Mouse (Mus musculus) myocyte (in vitro differentiated cells): Measurements from ENCODE around the gene Ascc1. TPM values are rescaled to one million over a fixed set of nuclear protein-coding genes. Genes with fewer than 3 reads are reported as not detected.
"Not testable (repeated sequence)": the region's sequence is repeated elsewhere in the genome, so short reads cannot be mapped to it uniquely, and the experiment has no call there.

Source experiments
- H3K27me3 ChIP-seq: one replicate; pipeline ENCODE4 v1.6.1; 2011; ENCODE audit not compliant: control insufficient read depth, insufficient read depth, insufficient read length
- H3K36me3 ChIP-seq: one replicate; pipeline ENCODE4 v1.6.1; 2011; ENCODE audit not compliant: control insufficient read depth, insufficient read depth
- H3K4me2 ChIP-seq: one replicate; pipeline ENCODE4 v1.6.1; 2011; ENCODE audit warnings: low read depth, control low read depth
- H3K4me3 ChIP-seq: one replicate; pipeline ENCODE4 v1.5.1; 2011; ENCODE audit warnings: mild to moderate bottlenecking, control low read depth, moderate library complexity
- H3K79me2 ChIP-seq: one replicate; pipeline ENCODE4 v1.6.1; 2011; ENCODE audit not compliant: control insufficient read depth, insufficient read depth
- H3ac ChIP-seq: one replicate; pipeline ENCODE4 v1.6.1; 2011; ENCODE audit not compliant: control insufficient read depth, insufficient read length
- CEBPB ChIP-seq: IDR thresholded peaks from 2 replicates; pipeline ENCODE4 v1.6.1; 2011; ENCODE audit warnings: mild to moderate bottlenecking, moderate library complexity; ENCODE audit not compliant: poor library complexity, insufficient read depth, severe bottlenecking
- E2F4 ChIP-seq: IDR thresholded peaks from one replicate; pipeline ENCODE4 v1.6.1; 2011; ENCODE audit warnings: mild to moderate bottlenecking, control low read depth, moderate library complexity; ENCODE audit not compliant: insufficient read depth
- MAX ChIP-seq: IDR thresholded peaks from one replicate; pipeline ENCODE4 v1.6.1; 2011; ENCODE audit warnings: low read depth, mild to moderate bottlenecking, control low read depth
- MYOD1 ChIP-seq, 3 experiments: IDR thresholded peaks; one replicate each; pipeline ENCODE4 v1.6.1; 2011; ENCODE audit warnings: control low read depth in 2 of 3, low read depth in 2 of 3, mild to moderate bottlenecking in 2 of 3, moderate library complexity in 1 of 3; ENCODE audit not compliant: insufficient read length in 2 of 3, control insufficient read depth in 1 of 3
- MYOG ChIP-seq, 3 experiments: IDR thresholded peaks; one replicate each; pipeline ENCODE4 v1.6.1; 2011; ENCODE audit warnings: control low read depth in 2 of 3, low read depth in 2 of 3, mild to moderate bottlenecking in 2 of 3; ENCODE audit not compliant: insufficient read length in 2 of 3, control insufficient read depth in 1 of 3, insufficient read depth in 1 of 3
- POLR2A ChIP-seq: IDR thresholded peaks from one replicate; pipeline ENCODE4 v1.6.1; 2011; ENCODE audit warnings: low read depth, mild to moderate bottlenecking, control low read depth, moderate library complexity; ENCODE audit not compliant: insufficient read length
- POLR2AphosphoS2 ChIP-seq: IDR thresholded peaks from one replicate; pipeline ENCODE4 v1.6.1; 2011; ENCODE audit warnings: low read depth, control low read depth; ENCODE audit not compliant: insufficient read length
- REST ChIP-seq: IDR thresholded peaks from one replicate; pipeline ENCODE4 v1.6.1; 2011; ENCODE audit warnings: mild to moderate bottlenecking, control low read depth, moderate library complexity; ENCODE audit not compliant: insufficient read depth, insufficient read length
- SRF ChIP-seq: IDR thresholded peaks from one replicate; pipeline ENCODE4 v1.6.1; 2011; ENCODE audit warnings: low read depth; ENCODE audit not compliant: control insufficient read depth, insufficient read length
- TCF12 ChIP-seq: IDR thresholded peaks from one replicate; pipeline ENCODE4 v1.6.1; 2011; ENCODE audit warnings: mild to moderate bottlenecking, control low read depth; ENCODE audit not compliant: poor library complexity, insufficient read depth, severe bottlenecking
- TCF3 ChIP-seq: IDR thresholded peaks from one replicate; pipeline ENCODE4 v1.6.1; 2011; ENCODE audit warnings: low read depth, control low read depth; ENCODE audit not compliant: insufficient read length
- USF1 ChIP-seq: IDR thresholded peaks from one replicate; pipeline ENCODE4 v1.6.1; 2011; ENCODE audit warnings: low read depth, mild to moderate bottlenecking, control low read depth, moderate library complexity
- polyA plus RNA-seq: library from polyadenylated mRNA; unstranded; fragments of >200 nt; fragmentation: generic; extraction: Trizol; gene quantifications from one replicate; pipeline ENCODE4 v1.2.1, GENCODE M21; 2012; ENCODE audit warnings: missing spikeins

Ascc1 gene
- polyA plus RNA-seq, 1 experiment: 36.7 TPM

GRCm38 (mm10) chr10:59982379-59982873 is 20.2 kb upstream of the Ascc1 start:
- peaks cover 22% of the 10 kb centered on the region for H3K36me3 ChIP-seq
- H3ac ChIP-seq: no peak overlapping the region

GRCm38 (mm10) chr10:59988036-59988435 is 14.6 kb upstream of the Ascc1 start:
- no peaks in the 10 kb centered on the region for H3K27me3 ChIP-seq
- H3K36me3 ChIP-seq: peaks cover 45% of the 10 kb centered on the region
- H3K4me2 ChIP-seq: no peak overlapping the region
- H3K4me3 ChIP-seq: no peak overlapping the region
- TF ChIP-seq MAX (no peak), TCF12 (no peak), MYOG (IDR thresholded peaks at IDR 0.05; ENCODE audit: control insufficient read depth in 1 of 3, insufficient read depth in 1 of 3, insufficient read length in 2 of 3, low read depth in 2 of 3) (no peak), E2F4 (no peak), MYOD1 (IDR thresholded peaks at IDR 0.05; ENCODE audit: control insufficient read depth in 1 of 3, insufficient read length in 2 of 3, low read depth in 2 of 3) (no peak), POLR2AphosphoS2 (no peak), REST (no peak), TCF3 (no peak), SRF (no peak), CEBPB (no peak), USF1 (no peak), POLR2A (no peak)
- H3K79me2 ChIP-seq: peaks cover 14% of the 10 kb centered on the region
- H3ac ChIP-seq: no peak overlapping the region

More at GRCm38 (mm10) chr10:59982379-59982873, 20.2 kb upstream of the Ascc1 start:
- Histone ChIP-seq H3K4me2 (no peak overlapping the region), H3K79me2 (no peaks in the 10 kb centered on the region), H3K4me3 (no peak overlapping the region), H3K27me3 (no peaks in the 10 kb centered on the region)
- no peak for TF ChIP-seq E2F4
- no peak for TF ChIP-seq MYOD1 (IDR thresholded peaks at IDR 0.05; ENCODE audit: control insufficient read depth in 1 of 3, insufficient read length in 2 of 3, low read depth in 2 of 3)
- TF ChIP-seq MYOG (IDR thresholded peaks at IDR 0.05; ENCODE audit: control insufficient read depth in 1 of 3, insufficient read depth in 1 of 3, insufficient read length in 2 of 3, low read depth in 2 of 3): no peak
- TF ChIP-seq SRF: no peak
- peak; percentile 70 for TF ChIP-seq POLR2AphosphoS2

GRCm38 (mm10) chr10:59990393-59990792 is 12.2 kb upstream of the Ascc1 start:
- Histone ChIP-seq H3K27me3 (no peaks in the 10 kb centered on the region), H3ac (no peak overlapping the region)

DNA sequence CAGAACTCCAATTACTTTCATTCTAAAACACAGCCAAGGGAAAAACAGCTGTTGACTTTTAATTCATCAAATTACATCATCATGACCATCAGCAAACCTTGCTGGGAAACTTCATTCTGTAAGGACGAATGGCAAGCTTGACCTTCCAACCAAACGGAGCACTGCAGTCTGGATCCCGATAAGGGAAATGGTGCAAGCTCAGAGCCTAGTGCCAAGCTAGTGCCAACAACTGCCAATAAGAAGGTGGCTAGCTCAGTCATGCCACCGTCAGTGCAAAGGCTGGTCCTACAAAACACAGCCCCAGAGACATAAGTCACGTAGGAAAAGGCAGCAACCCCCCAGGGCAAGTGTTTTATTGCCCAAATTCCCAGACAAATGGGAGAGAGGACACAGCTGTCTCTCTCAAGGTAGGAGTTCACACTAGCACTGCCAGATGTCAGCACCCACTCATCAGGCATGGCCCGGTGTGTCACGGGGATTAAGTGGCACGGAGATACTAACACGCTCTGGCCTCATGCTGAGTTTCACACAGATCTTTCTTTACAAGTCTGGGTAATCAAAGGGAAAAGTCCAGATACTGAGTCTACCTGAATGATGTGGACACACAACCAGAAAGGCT is 11.2 kb upstream of the Ascc1 start:
- H3ac ChIP-seq: no peak overlapping the region
- H3K4me2 ChIP-seq: no peak overlapping the region
- H3K79me2 ChIP-seq: peaks cover 22% of the 10 kb centered on the region
- H3K4me3 ChIP-seq: no peak overlapping the region
- TF ChIP-seq MYOG (IDR thresholded peaks at IDR 0.05; ENCODE audit: control insufficient read depth in 1 of 3, insufficient read depth in 1 of 3, insufficient read length in 2 of 3, low read depth in 2 of 3) (peak in 1 of 3 experiments; percentile 40), MYOD1 (IDR thresholded peaks at IDR 0.05; ENCODE audit: control insufficient read depth in 1 of 3, insufficient read length in 2 of 3, low read depth in 2 of 3) (peak in 1 of 3 experiments; percentile 46), POLR2A (no peak), REST (no peak)
- H3K36me3 ChIP-seq: peaks cover 53% of the 10 kb centered on the region
- H3K27me3 ChIP-seq: no peaks in the 10 kb centered on the region

More at GRCm38 (mm10) chr10:59990393-59990792, 12.2 kb upstream of the Ascc1 start:
- TF ChIP-seq TCF12: no peak
- TF ChIP-seq POLR2A: no peak
- no peak for TF ChIP-seq MYOG (IDR thresholded peaks at IDR 0.05; ENCODE audit: control insufficient read depth in 1 of 3, insufficient read depth in 1 of 3, insufficient read length in 2 of 3, low read depth in 2 of 3)
- TF ChIP-seq MAX: no peak
- TF ChIP-seq SRF: no peak
- no peak for TF ChIP-seq MYOD1 (IDR thresholded peaks at IDR 0.05; ENCODE audit: control insufficient read depth in 1 of 3, insufficient read length in 2 of 3, low read depth in 2 of 3)
- no peak for TF ChIP-seq TCF3
- no peak for TF ChIP-seq REST
- TF ChIP-seq POLR2AphosphoS2: no peak
- no peak for TF ChIP-seq USF1
- TF ChIP-seq E2F4: no peak
- no peak for TF ChIP-seq CEBPB
- Histone ChIP-seq H3K4me3 (no peak overlapping the region), H3K79me2 (peaks cover 21% of the 10 kb centered on the region), H3K4me2 (no peak overlapping the region), H3K36me3 (peaks cover 54% of the 10 kb centered on the region)

DNA sequence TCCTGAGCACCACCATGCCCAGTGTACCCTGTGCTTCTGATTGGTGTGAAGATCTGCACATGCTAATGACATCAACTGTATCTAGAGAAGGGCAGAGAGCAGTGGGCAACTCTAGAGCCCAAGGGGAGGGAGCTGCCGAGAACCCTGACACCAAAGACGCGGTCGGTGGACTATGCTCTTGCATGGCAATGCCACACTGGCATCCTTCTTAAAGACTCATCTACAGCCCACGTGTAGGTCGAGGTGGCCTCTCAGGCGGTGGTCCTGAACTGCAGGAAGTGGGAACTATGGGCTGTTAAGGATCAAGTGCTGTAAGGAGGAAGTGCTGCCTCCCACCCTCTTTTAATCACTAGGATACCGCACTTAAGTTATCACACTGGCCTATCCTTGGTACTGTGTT is 10.6 kb upstream of the Ascc1 start:
- Histone ChIP-seq H3K27me3 (no peaks in the 10 kb centered on the region), H3K4me2 (no peak overlapping the region), H3ac (no peak overlapping the region), H3K79me2 (peaks cover 28% of the 10 kb centered on the region), H3K36me3 (peaks cover 47% of the 10 kb centered on the region), H3K4me3 (no peak overlapping the region)
- TF ChIP-seq CEBPB: no peak
- no peak for TF ChIP-seq REST
- TF ChIP-seq TCF3: no peak
- no peak for TF ChIP-seq MAX
- no peak for TF ChIP-seq MYOG (IDR thresholded peaks at IDR 0.05; ENCODE audit: control insufficient read depth in 1 of 3, insufficient read depth in 1 of 3, insufficient read length in 2 of 3, low read depth in 2 of 3)
- no peak for TF ChIP-seq TCF12
- no peak for TF ChIP-seq MYOD1 (IDR thresholded peaks at IDR 0.05; ENCODE audit: control insufficient read depth in 1 of 3, insufficient read length in 2 of 3, low read depth in 2 of 3)
- TF ChIP-seq USF1: no peak

DNA sequence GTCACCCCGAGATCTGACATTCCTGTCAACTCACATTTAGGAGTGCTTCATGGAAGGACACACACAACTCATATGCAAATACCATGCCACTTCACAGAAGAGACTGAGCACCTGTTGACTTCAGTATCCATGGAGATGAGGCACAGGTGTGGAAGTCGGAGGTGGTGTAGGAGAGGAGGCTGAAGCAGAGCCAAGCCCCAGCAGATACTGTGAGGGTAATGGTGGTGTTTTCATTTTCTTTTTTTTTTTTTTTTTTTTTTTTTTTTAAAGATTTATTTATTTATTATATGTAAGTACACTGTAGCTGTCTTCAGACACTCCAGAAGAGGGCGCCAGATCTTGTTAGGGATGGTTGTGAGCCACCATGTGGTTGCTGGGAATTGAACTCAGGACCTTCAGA is 8.8 kb upstream of the Ascc1 start:
- Histone ChIP-seq H3K79me2 (peaks cover 41% of the 10 kb centered on the region), H3K36me3 (peaks cover 29% of the 10 kb centered on the region)
- not testable (repeated sequence) for H3K4me2 ChIP-seq, H3K4me3 ChIP-seq, H3K27me3 ChIP-seq, H3ac ChIP-seq
